Mouse (Mus musculus) brain, adult 2 months (tissue): ENCODE measurements at regions not wholly inside any gene's neighbourhood (a gene's known extent, or its start where the extent isn't known, plus 50 kb on each side); places are given as distances from the start of the nearest gene placed in this dataset.

Experiments
- DNase-seq: peaks from one replicate; pipeline ENCODE4 v3.0.0; 2011; ENCODE audit warnings: low read depth, low spot score

DNA sequence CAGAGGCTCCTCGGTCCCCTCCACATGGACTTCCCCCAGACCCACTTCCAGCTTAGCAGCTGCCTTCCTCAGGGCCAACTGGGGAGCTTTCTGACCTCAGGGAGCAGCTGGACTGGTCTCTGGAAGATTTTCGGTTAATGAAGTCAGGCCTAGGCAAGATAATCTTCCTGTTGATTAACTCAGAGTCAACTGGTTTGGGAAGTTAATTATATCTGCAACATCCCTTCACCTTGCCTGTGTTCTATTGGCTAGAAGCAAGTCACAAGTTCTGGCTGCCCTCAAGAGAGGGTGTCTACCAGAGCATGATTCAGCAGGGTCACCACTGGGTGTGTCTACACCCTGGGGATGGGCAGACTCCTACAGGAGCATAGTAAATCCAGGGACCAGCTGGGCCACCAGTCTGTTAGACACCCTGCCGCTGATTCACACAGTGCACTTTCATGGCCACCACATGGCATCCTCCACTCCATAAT is 53.9 kb upstream of the Maml3 start:
- DNase-seq: no peak

DNA sequence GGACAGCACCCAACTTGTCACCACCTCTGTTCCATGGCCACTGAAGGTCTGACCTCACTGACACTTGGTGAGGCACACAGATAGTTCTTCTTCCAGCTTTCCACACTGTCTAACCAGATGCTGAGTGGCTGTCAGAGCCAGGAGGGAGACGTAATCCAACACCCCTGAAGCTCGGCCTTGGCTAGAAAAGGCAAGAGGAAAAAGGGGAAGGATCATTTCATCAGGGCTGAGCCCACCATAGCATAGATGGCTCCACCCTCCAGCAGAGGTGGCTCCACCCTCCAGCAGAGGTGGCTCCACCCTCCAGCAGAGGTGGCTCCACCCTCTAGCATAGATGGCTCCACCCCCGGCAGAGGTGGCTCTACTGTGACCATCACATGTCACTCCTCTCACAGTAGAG is 56.8 kb upstream of the Maml3 start:
- no peak for DNase-seq

DNA sequence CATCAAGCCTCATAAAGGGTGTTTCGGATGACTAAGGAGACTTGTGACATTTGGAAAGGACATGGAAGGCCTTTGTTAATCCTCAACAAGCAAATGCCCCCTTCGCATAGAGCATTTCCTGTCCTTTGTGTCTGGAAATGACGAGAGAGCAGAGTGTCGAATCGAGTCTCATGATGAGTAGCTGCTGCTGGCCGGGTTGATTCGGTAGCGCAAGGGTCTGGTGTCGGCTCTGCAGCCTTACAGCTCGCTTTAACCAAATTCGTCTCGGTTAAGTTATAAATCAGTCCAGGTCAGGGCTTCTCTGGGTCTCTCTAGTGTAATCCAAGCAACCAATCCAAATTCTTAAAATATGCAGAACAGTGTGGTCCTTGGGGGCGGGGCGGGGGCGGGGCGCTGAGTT is 59.1 kb upstream of the Maml3 start:
- DNase-seq: no peak

DNA sequence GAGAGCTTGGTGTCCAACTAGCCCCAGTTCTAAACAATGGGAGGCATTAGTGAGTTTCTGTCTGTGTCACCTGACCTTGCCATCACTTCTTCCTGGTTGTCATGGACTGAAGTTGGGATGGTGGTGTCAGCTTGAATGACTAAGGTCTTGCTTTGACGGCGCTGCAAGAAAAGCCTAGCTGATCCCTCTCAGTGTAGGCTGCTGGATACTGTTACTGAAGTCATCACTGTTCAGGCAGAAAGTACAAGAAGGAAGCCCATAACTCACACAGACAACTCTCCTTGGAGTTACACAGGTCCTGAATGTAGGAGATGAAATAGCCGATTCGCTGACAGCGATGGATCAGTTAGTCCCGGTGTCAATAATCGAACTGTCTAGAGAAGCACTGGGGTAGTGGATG is 62.5 kb upstream of the Maml3 start:
- no peak for DNase-seq

DNA sequence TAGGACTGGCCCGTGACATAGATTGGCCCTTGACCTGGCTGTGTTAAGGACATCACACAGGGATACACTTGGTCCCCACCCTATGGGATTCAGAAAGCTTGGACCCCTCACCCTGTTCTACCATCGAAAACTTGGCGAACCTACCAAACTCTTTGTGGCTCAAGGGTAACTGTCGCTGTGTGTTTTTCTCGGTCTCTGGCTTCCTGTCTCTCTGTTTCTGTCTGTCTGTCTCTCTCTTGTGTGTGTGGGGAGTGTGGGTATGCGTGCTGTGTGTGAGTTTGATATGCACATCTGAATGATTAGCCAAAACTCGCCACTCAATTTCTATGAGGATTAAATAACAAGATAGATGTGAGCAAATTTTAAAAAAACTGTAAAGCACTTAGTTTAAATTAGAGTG is 66.0 kb upstream of the Maml3 start:
- no peak for DNase-seq

DNA sequence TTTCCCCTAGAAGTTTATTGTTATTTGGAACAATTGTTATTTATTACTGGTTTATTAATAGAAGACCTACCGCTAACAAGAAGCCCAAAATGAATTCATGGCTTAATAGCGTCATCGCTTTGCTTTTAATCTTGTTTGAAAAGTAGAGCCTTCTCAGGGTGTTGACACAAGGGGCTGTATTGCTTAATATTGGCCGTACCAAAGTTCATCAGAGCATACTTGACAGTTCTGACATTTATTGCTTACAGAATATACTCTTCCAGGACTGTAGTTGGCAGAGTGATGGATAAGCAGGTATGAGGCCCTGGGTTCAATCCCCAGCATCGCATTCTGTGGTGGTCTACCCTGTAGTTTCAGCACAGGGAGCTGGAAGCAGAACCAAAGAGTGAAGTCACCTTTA is 66.4 kb upstream of the Maml3 start:
- no peak for DNase-seq

DNA sequence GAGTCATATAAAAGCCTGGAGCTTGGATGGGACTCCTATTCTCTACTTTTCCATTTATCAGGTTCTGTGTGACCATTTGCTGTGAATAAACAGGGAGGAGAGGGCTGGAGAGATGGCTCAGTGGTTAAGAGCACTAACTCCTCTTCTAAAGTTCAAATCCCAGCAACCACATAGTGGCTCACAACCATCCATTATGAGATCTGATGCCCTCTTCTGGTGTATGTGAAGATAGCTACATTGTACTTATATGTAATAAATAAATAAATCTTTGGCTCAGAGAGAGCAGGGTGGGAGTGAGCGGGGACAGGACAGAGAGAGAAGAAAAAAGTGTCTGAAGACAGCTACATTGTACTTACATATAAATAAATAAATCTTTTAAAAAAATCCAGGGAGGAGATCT is 68.6 kb upstream of the Maml3 start:
- DNase-seq: no peak

DNA sequence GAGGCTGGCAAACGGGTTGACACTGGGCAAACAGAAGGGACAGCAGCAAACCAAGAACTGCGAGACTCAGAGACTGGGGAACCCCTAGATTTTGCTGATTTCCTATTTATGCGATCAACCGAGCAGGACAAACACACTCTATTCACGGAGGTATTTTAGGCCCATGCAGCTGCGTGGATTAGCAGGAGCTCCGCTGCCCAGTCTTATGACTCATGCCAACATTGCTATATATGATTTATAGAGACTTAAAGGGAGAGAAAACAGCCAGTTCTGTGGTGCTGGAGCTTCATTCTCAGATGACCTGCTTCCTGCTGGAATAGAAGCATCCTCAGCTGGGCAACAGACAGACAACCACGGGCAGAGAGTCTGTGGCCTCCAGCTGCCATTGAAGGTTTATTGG is 71.2 kb upstream of the Maml3 start:
- peak; percentile 60 for DNase-seq

DNA sequence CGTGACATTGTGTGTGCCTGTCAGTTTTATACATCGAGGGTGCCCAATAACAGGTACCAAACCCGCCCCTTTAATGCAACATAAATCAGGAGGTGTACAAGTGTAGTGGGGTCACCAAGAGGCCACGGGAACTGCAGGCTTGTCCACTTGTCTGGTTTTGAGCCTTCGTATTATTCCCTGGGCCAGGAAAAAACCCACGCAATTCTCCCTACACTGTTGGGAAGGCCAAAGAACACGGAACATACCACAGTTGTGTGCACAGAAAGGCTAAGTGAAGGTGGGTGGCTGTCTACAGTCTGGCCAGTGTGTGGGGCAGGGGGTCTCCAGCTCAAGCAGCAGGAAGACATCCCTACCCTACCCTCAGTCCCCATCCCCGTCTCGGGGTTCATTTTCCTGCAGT is 74.0 kb upstream of the Maml3 start:
- DNase-seq: no peak

DNA sequence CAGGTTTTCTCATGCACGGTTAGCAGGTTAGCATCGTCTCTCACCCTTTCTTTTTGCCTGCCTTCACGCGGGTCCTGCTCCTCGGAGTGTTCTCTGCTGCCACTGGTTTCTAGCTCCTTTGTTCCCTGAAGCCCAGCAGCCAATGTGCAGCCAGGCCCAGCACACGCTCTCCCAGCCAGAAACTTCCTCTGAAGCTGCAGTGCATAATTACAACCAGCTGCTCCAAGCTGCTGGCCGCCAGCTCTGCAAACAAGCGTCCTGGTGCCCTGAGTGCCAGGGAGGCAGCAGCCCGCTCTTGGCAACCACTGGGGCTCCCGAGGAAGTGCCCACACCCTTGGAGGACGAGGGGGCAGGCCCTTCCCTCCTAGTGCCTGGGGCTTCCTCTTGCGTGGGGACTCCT is 74.8 kb upstream of the Maml3 start:
- DNase-seq: peak; percentile 92

DNA sequence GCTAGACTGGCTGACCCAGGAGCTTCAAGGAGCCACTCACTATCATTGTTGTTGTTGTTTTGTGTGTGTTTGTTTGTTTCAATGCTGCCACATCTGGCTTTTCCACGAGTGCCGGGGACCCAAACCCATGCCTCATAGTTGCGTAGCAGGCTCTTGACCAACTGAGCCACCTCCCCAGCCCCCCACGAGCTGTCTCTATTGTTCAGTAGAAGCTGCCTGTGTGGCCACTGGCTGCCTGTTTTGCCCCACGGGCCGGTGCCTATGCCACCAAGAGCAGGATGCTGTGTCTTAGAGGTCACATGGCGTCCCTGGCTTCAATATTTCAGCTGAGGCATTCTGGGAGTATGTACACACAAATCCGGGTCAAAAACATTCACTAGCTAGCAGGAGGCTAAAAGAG is 75.4 kb upstream of the Maml3 start:
- no peak for DNase-seq

DNA sequence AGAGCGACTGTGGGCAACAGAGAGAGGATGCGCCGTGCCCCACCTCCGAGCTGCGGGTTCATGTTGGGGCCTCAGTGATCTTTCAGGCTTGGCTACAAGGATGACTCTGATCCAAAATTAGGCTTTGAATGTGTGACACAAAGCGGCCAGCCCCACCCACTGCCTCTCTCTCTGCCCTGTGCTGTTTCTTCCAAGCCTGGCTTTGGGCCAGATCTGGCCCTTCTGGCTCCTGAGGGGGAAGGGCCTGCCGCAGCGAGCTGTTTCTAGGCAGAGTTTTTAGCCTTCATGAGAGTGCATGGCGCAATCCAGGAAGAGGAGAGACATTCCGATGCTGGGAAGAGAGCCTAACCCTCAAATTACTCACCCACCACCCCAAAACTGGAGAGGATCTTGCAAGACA is 75.9 kb upstream of the Maml3 start:
- peak; percentile 96 for DNase-seq

DNA sequence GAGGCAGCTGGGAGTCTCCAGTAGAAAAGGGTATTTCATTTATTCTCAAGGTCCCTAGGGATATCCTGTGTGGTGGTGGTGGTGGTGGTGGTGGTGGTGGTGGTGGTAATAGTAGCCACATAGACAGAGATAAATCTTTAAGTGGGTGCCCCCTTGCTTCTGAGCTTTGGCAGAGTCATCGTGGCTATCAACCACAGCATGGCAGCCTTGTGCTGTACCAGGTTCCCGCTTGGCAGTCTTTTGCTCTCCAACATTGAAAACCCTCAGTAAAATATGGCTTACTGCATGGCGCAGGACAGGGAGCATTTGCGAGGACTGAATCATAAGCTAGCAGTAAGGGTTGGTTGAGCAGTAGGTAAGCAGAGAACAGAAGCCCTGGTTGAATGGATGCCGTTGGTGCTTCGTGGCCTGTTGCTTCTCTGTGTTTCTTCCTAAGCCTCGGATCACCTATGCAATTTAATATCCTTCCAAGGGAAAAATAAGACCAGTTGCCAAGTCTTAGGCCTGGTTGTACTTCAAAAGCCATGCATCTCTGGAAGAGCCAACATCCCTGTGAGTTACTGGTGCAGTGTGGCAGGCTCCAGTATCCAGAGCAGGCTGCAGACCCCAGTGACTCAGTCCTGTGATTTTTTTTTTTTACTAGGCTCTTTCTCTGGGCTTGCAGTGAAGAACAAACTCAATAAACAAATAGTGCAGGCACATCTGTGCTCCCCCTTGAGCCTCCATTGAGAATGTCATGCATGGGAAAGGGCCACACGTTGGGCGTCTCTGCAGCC is 76.6 kb upstream of the Maml3 start:
- DNase-seq: no peak

DNA sequence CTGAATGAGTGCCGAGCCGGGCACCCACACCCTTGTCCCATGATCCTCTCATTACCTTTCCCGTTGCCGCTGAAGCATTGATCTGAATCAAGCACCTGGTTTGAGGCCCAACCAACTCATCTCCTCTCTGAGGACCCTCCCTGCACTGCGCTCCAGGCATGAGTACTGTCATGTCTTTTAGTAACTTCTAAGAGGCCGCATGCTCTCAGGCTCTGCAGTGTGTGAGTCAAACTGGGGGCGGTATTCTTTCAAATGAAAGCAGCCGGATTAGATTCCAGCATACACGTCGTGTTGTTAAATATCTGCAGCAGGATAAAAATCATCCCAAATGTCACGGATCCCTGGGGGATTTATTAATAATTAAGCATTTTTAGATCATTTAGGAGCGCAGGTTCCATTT is 79.4 kb upstream of the Maml3 start:
- peak; percentile 66 for DNase-seq

DNA sequence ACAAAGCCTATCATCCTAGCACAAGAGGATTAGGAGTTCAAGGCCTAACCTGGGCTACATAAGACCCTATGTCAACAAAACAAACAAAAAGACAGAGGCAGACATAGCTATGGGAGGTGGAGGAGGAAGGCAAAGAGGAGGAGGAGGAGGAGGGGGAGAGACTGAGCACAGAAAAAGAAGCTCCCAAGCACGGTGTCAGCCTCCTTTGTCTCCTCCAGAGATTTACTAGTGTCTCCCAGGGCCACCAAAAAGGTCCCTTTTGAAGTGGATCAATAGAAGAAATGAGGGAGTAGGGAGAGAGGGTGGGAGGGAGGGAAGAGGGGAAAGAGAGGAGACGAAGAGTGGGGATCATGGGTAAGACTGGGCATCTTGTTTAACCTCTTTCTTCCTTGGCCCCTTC is 80.5 kb upstream of the Maml3 start:
- DNase-seq: no peak

DNA sequence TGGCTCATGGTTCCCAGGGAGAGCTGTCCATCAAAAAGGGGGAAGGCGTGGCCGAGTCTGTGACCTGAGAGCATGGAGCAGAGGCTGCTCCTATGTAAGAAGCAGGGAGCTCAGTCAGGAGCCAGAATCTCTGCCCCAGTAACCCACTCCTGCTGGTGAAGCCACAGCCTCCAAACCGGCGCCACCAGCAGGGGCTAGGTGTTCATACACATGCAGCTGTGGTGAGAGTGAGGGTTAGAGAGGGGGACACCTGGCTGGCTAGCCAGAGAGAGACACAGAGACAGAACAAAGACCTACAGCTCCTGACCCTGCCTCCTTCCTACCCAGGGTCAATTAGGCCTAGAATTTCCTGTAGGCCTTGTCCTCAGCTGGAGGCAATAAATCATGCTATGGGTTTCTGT is 80.7 kb upstream of the Foxo1 start:
- no peak for DNase-seq

DNA sequence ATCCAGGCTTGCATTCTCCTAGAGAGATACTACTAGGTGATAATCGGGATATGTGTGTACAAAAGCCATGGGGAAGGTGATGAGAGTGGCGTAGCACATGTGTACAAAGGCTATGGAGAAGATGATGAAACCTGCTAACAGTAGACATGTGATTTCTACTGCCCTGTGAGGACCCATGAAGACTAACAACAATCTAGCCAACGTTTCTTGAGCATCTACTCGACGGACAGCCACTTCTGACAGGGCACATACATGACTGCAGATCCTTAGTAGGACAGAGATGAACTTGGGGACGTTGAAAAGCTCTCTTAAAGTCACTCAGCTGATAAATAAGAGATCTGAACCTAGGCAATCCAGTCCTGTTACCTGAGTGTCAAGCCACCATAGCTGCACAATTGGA is 79.8 kb upstream of the Foxo1 start:
- DNase-seq: no peak

DNA sequence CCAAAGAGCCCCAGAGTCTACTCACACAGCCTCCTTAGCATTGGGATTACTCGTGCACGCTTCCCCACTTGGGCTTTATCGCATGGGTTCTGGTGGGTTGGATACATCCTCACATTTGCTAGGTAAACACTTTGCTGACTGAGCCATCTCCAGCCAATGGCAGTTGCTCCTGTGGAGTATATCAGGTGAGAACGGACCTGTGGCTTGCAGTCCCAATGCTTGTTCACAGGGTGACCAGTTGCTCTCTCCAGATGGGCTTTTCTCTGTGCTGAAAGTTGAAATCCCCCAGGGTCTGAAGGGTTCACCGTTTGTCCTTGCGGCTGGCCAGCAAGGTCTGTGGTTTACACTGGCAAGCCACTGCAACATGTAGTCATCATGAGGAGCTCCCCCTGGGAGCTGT is 79.1 kb upstream of the Foxo1 start:
- DNase-seq: no peak

DNA sequence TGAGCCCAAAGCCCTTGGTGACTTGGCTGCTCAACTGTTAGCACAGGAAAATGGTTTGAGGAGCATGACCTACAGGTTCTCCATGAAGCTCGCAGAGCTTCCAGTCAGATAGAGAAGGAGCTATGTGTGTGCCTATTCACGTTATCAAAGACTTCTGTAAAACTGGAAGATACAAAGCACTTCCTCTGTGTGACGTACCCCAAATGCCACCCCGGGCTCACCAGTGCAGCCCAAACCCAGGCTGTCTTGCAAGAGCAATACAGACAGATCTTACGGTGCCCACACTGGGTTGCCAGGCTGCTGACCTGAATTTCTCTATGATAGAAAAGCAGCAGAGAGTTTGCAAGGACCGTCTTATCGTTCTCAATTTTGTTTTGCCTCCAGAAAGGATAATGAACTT is 78.1 kb upstream of the Foxo1 start:
- no peak for DNase-seq

DNA sequence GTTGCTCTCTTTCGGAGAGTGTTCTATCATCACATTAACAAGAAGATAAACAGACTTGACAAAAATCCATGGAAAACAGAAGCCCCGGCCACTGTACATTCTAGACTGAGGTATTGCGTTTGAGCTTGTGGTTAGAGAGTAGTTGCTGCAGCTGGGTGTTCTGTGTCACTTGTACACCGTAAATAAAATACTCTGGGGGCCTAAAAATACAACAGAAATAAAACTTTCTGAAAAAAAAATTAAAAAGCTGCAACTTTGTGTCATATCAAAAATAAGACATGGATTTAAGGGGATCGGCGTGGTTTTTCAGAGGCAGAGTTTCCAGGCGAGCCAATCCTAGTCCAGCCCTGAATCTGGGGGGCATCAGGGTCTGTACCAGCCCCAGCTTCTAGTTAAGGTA is 75.1 kb upstream of the Foxo1 start:
- no peak for DNase-seq

DNA sequence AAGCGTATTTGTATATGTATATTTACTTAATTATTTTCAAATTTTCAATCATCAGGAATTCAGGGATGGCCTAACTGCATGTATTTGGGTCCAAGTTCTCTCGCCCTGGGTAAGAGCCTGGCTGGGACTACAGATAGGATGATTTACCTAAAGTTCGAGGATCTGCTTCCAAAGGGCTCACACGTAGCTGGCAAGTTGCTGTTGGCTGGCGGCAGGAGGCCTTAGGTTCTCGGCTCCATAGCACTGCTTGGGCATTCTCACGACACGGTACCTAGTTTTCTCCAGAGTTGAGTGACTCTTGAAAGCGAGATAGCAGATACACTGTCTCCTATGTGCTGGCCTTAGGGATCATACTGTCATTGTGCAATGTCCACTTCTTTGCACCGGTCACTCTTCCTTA is 73.9 kb upstream of the Foxo1 start:
- DNase-seq: no peak

DNA sequence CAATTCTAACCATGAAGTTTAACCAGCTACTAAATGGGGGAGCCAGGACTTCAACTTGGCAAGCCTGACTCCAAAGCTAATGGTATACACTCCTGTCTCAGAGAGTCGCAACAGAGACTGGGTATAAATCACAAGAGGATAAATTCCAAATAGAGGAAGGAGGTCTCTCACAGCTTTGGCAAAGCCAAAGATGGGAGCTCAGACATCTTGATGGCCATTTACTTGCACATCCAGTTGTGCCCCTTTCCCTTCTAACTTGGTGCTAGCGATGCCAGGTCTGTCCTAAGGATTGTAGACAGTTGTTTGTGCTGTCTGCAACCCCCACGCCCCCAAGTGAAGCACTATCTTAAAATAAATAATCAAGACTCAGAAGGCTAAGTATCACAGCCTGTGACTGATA is 72.7 kb upstream of the Foxo1 start:
- DNase-seq: no peak

DNA sequence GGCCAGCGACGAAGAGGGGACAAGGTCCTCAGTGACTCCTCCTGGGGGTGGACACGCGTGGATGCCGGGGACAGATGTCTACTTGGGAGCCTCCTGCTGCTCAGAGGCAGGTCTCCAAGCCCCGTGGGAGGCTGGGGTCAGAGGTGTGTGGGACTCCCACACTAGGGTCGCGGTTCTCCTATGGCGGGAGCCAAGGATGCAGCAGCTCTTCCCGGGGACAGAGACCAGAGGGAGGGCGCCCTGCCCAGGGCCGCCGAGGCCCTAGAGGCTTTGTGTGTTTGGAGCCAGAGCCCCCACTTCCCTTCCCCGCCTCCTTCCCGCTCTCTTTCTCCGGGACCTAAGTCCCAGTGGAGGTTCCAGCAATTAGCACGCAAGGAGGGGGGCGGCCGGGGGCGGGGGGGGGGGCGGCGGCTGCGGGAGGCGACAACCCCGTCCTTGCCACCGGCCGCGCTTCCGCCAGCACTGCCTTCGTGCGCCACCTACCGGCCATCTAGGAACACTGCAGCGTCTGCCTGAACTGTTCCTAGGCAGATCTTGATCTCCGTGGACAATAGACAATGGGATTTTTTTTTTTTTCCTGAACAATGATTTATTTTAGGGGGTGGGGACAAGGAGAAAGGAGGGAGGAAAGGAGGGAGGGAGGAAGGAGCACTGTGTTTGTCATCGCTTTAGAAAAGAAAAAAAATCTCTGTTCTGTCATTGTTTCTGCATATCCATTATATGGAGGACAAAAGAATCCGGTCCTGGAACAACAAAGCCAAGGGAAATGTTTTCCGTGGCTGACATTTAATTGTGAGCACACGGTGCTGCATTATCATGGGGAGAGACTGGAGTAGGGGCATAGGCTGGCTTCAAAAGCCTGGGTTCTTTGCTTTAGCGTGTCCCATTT is 71.8 kb upstream of the Foxo1 start:
- peak; percentile 92 for DNase-seq
